Mouse (Mus musculus) bone marrow macrophage, adult 2 months (primary cell): ENCODE measurements around the gene Gm45713.

Source experiments
- CTCF ChIP-seq: IDR thresholded peaks from 2 replicates; pipeline ENCODE4 v1.5.1; 2012; ENCODE audit warnings: low read depth, mild to moderate bottlenecking, low read length, moderate library complexity
- POLR2A ChIP-seq: IDR thresholded peaks from 2 replicates; pipeline ENCODE4 v1.6.1; 2012; ENCODE audit warnings: mild to moderate bottlenecking, low read depth, low read length, borderline replicate concordance

GRCm38 (mm10) chr7:45078513-45078912 is 57.5 kb downstream of the Gm45713 start:
- TF ChIP-seq CTCF = peak; percentile 96
- no peak for TF ChIP-seq POLR2A
